Mouse (Mus musculus) heart, adult 8-10 months (tissue): ENCODE measurements around the gene Olfr1248. TPM values are rescaled to one million over a fixed set of nuclear protein-coding genes. Genes with fewer than 3 reads are reported as not detected.
"Not testable (repeated sequence)": the region's sequence is repeated elsewhere in the genome, so short reads cannot be mapped to it uniquely, and the experiment has no call there.

ENCODE experiments used
- DNase-seq: peaks from one replicate; pipeline ENCODE4 v3.0.0; 2022; ENCODE audit warnings: low spot score
- total RNA-seq, 4 experiments: library from RNA; stranded (reverse); gene quantifications; 2 replicates each; pipeline ENCODE4 v1.2.4; 2022

Gene Olfr1248
- not detected for total RNA-seq

GRCm38 (mm10) chr2:89618145-89618544 is at the start of gene Olfr1248:
TSS of gene Olfr1248 (minus strand) at chr2:89618245.
- not testable (repeated sequence) for DNase-seq

- no peak for DNase-seq
Observed at GRCm38 (mm10) chr2:89661367-89661766, 43.3 kb upstream of the Olfr1248 start, which contains the start of gene Olfr1250. TSS of gene Olfr1250 (minus strand) at chr2:89661467.

- no peak for DNase-seq
Observed at GRCm38 (mm10) chr2:89634883-89635282, 16.8 kb upstream of the Olfr1248 start, which contains the start of gene Olfr1249. TSS of gene Olfr1249 (minus strand) at chr2:89634983.

- DNase-seq = no peak
Observed at GRCm38 (mm10) chr2:89614030-89614429, 4.0 kb downstream of the Olfr1248 start, which contains the start of gene Olfr1247. TSS of gene Olfr1247 (minus strand) at chr2:89614130.

GRCm38 (mm10) chr2:89593057-89593456 is 25.0 kb downstream of the Olfr1248 start, which contains the start of gene Olfr1246:
TSS of gene Olfr1246 (minus strand) at chr2:89593157.
- DNase-seq = no peak

- DNase-seq = no peak
Observed at GRCm38 (mm10) chr2:89578347-89578746, 39.7 kb downstream of the Olfr1248 start, which contains the start of gene Olfr1245. TSS of gene Olfr1245 (minus strand) at chr2:89578447.

Other genes with a start within 250 kb of the Olfr1248 start
- not detected for gene Olfr1238, start 208.6 kb downstream of the Olfr1248 start, total RNA-seq
- not detected for gene Olfr1239, start 197.8 kb downstream of the Olfr1248 start, total RNA-seq
- not detected for gene Olfr1240, start 175.2 kb downstream of the Olfr1248 start, total RNA-seq
- not detected for gene Olfr1241, start 131.1 kb downstream of the Olfr1248 start, total RNA-seq
- gene Olfr1242, start 119.9 kb downstream of the Olfr1248 start, total RNA-seq = not detected
- gene Olfr1243, start 86.8 kb downstream of the Olfr1248 start, total RNA-seq = not detected
- gene Olfr1245, start 39.8 kb downstream of the Olfr1248 start, total RNA-seq = not detected
- not detected for gene Olfr1246, start 25.1 kb downstream of the Olfr1248 start, total RNA-seq
- not detected for gene Olfr1247, start 4.1 kb downstream of the Olfr1248 start, total RNA-seq
- gene Olfr1249, start 16.7 kb upstream of the Olfr1248 start, total RNA-seq = not detected
- gene Olfr1250, start 43.2 kb upstream of the Olfr1248 start, total RNA-seq = not detected
- gene Olfr1251, start 53.7 kb upstream of the Olfr1248 start, total RNA-seq = not detected
- not detected for gene Olfr1252, start 106.8 kb upstream of the Olfr1248 start, total RNA-seq
- gene Olfr1253, start 138.8 kb upstream of the Olfr1248 start, total RNA-seq = not detected
- gene Olfr1254, start 175.4 kb upstream of the Olfr1248 start, total RNA-seq = not detected
- gene Olfr1255, start 193.8 kb upstream of the Olfr1248 start, total RNA-seq = not detected
- not detected for gene Olfr1256, start 223.3 kb upstream of the Olfr1248 start, total RNA-seq
- gene Olfr48, start 230.0 kb upstream of the Olfr1248 start, total RNA-seq = not detected